Mouse (Mus musculus) neutrophil, adult 5-6 weeks (primary cell): ENCODE measurements at regions not wholly inside any gene's neighbourhood (a gene's known extent, or its start where the extent isn't known, plus 50 kb on each side); places are given as distances from the start of the nearest gene placed in this dataset.

ENCODE experiments used
- ATAC-seq: fragments of 151-379, 151-347 bp; 2 replicates; pipeline ENCODE4 v1.8.0; 2017; ENCODE audit warnings: mild to moderate bottlenecking, moderate TSS enrichment; ENCODE audit not compliant: insufficient number of reproducible peaks, poor library complexity, low FRiP score, severe bottlenecking; ENCODE audit errors: extremely low read depth

DNA sequence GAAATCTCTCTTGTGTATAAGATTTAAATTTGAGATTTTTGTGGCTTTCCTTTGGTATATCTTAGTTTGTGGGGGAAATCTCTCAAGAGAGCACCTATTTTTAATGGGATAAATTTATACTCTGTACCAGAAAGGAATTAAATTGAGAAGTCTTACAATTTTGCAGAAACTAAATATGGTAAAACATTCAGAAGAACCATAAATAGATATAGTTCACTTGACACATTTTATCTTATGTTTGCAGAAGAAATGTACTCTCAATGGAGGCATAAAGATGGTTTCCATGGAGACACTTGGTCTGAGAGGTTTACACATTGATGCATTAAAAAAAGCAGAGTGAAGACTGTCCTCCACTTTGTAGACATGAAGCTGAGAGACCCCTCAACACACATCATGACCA, 86.9 kb downstream of the Ndufa10 start:
- no peak for ATAC-seq

GRCm38 (mm10) chr1:92384945-92385344, 88.7 kb downstream of the Ndufa10 start:
- ATAC-seq, result no peak

- ATAC-seq, result no peak
Measured at GRCm38 (mm10) chr1:92383749-92384148, 89.9 kb downstream of the Ndufa10 start.

GRCm38 (mm10) chr1:92379510-92379886, 94.2 kb downstream of the Ndufa10 start:
- ATAC-seq, result no peak

DNA sequence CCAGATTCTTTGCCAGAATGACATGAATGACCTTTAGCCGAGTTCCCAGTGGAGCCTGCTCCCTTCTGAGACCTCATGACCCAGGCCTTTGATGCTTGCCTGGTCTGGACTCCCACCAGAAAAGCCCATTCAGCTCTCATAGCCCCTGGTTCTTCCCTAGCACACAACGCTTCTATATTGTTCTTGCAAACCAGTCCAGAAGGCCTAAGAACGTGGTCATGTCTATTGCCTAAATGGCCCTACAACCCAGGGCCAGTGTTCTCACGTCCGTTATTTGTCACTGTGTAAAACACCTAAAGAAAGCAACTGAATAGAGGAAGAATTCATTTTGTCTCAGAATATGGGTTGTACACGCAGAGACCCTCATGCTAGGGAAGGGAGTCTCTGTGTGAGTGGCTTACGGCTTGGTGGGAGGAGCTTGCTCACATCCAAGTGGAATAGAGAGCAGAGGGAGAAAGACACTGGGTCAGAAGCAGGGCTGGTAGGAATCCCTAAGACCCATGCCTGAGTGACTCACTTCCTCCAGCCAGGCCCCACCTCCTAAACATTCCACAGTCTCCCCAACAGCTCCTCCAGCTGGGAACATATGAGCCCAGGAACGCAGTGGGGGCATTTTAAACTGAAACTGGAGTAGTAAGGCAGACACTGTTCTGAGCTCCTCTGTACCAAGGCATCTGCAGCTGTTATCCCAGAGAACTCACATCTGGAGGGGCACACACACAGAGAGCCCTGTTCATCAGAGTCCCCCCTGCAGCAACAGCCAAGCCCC, 94.7 kb downstream of the Ndufa10 start:
- no peak for ATAC-seq

- ATAC-seq, result no peak
Measured at GRCm38 (mm10) chr1:92376456-92376855, 97.2 kb downstream of the Ndufa10 start.

- peak; percentile 48 for ATAC-seq
Measured at GRCm38 (mm10) chr1:92372222-92372990, 101.3 kb downstream of the Ndufa10 start.

- ATAC-seq, result no peak
Measured at GRCm38 (mm10) chr1:92371357-92371981, 102.2 kb downstream of the Ndufa10 start.

- ATAC-seq, result no peak
Measured at GRCm38 (mm10) chr1:92370842-92371241, 102.8 kb downstream of the Ndufa10 start.

GRCm38 (mm10) chr1:92369972-92370371, 103.7 kb downstream of the Ndufa10 start:
- ATAC-seq, result no peak

GRCm38 (mm10) chr1:92366249-92366648, 107.4 kb downstream of the Ndufa10 start:
- ATAC-seq, result no peak

DNA sequence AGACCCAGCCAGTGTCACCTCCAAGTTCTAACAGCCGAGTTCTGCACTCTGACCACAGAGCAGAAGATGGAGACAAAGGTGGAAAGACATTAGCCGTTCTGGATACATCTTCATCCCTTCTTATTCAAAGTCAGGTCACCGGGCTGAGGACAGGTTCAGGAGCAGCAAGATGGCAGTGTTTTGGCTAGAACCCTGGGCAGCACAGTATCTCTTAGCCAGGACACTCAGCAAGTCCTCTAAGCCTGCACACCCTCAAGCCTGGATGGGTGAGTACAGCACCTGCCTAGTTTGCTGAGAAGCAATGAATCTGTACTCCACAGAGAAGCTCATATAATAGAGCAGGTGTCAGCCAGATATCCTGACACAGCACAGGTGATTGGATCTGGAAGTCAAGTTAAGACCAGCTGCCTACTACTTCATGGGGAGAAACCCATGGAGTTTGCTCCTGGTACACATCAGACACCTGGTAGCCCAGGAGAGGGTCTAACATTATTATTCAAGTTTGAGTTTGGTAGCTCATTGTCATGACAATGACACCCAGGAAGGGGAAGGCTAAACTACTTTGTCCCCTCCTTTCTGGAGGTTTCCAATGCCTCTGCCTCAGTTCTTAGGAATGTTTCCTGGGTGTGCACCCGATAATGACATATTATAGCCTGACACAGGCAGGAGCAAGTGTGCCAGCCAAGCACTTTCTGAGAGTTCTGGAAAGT, 108.1 kb downstream of the Ndufa10 start:
- no peak for ATAC-seq

GRCm38 (mm10) chr1:92361677-92362076, 112.0 kb downstream of the Ndufa10 start:
- no peak for ATAC-seq

GRCm38 (mm10) chr1:92360255-92360654, 113.4 kb downstream of the Ndufa10 start:
- ATAC-seq, result no peak

DNA sequence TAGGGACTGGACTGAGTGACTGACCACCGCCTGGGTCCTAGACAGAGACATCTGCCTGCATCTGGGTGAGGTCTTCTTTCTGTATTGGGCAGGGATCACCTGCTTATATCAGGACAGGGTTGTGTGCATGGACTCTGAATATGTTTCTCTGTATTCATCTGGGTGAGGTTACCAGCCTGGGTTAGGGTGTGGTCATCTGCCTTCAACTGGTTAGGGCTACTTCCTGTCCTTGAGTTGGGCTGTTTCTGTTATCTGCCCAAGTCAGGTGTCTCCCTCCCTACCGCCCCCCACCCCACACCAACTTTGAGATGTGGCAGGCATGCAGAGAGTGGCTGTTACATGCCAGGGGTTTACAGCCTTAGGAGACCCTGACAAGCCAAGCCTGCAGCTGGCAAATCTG, 114.2 kb downstream of the Ndufa10 start:
- ATAC-seq, result no peak

- no peak for ATAC-seq
Measured at GRCm38 (mm10) chr1:92358758-92359287, 114.8 kb downstream of the Ndufa10 start.

DNA sequence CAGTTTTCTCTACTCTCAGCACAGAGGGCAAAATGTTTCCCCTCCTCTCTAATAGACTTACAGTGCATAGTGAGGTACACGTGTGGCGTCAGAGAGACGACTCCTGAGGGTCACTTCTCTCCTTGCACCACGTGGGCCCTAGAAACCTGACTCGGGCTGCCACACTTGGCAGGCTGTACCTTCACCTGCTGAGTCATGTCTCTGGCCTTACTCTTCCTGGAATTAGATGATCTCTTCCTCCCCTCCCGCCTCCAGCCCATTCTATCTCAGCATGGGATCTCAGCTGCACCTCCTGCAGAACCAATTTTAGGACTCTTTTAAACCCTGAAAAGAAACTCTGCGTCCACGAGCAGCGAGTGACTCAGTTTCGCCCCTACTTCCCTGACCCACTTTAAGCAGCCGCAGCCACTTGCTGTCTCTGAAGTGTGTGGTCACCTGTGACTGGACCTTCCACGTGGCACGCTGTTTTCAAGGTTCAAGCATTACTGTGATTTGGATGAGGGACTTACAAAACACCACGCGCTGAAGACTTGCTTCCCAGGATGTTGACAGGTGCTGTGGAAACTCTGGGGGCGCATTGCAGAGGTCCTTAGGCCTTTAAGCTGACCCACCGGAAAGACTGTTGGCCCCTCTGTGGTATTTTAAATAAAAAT, 125.2 kb downstream of the Ndufa10 start:
- ATAC-seq, result no peak

GRCm38 (mm10) chr1:92347656-92348055, 126.0 kb downstream of the Ndufa10 start:
- no peak for ATAC-seq

GRCm38 (mm10) chr1:92343768-92344167, 129.9 kb downstream of the Ndufa10 start:
- ATAC-seq, result no peak
